Mouse (Mus musculus) hindbrain, embryonic 15.5 days (tissue): ENCODE measurements at regions not wholly inside any gene's neighbourhood (a gene's known extent, or its start where the extent isn't known, plus 50 kb on each side); places are given as distances from the start of the nearest gene placed in this dataset.

Experiments used
- ATAC-seq: fragments of 200-750 bp; cut with Nextera tagmentation; 2 replicates; pipeline ENCODE4 v1.8.0; 2017; ENCODE audit warnings: low read depth, moderate number of reproducible peaks, moderate TSS enrichment; ENCODE audit not compliant: low FRiP score
- H3K27ac ChIP-seq: fragments of 300-500 bp; sonication (generic); replicated peaks from 2 replicates; pipeline ENCODE4 v1.5.1; 2015; ENCODE audit warnings: mild to moderate bottlenecking, inconsistent platforms
- H3K27me3 ChIP-seq: fragments of 300-500 bp; sonication (generic); 2 replicates; pipeline ENCODE4 v1.6.1; 2015; ENCODE audit warnings: control low read depth, inconsistent platforms
- H3K36me3 ChIP-seq: fragments of 300-500 bp; sonication (generic); 2 replicates; pipeline ENCODE4 v1.6.1; 2015; ENCODE audit warnings: control low read depth, inconsistent platforms
- H3K4me1 ChIP-seq: fragments of 300-500 bp; sonication (generic); replicated peaks from 2 replicates; pipeline ENCODE4 v1.6.1; 2015; ENCODE audit warnings: control low read depth, inconsistent platforms
- H3K4me2 ChIP-seq: fragments of 300-500 bp; sonication (generic); 2 replicates; pipeline ENCODE4 v1.6.1; 2015; ENCODE audit warnings: moderate library complexity, mild to moderate bottlenecking, inconsistent platforms
- H3K4me3 ChIP-seq: fragments of 300-500 bp; sonication (generic); 2 replicates; pipeline ENCODE4 v1.5.1; 2015; ENCODE audit warnings: mild to moderate bottlenecking, inconsistent platforms
- H3K9ac ChIP-seq: fragments of 300-500 bp; sonication (generic); 2 replicates; pipeline ENCODE4 v1.6.1; 2015; ENCODE audit warnings: inconsistent platforms
- H3K9me3 ChIP-seq: fragments of 300-500 bp; sonication (generic); 2 replicates; pipeline ENCODE4 v1.6.1; 2016; ENCODE audit warnings: control low read depth, inconsistent platforms
- WGBS: fragments of 180-500 bp; shearing (Covaris S2); methylation state at CpG from one replicate; pipeline ENCODE4 v1.1.7; 2015; 5-methylcytosine and 5-hydroxymethylcytosine counted together

DNA sequence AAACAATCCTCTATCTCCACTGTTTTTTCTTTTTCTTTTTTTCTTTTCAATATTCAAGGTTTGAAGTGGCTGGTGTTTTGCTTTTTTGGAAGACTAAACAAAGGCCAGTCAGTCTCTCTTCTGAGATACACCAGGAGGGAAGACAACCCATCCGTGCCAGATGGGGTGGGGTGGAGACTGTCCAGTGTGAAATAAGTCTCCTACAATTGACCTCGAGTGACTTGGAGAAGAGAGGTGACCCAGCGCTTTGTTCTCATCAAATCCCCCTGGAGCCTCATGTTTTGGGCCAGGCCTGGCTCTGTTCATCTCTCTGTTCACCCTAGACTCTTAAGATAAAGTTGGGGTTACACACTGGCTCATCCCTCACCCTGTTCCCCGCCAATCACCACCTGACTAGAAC is 169.2 kb upstream of the Tbca start:
- Histone ChIP-seq H3K4me1 (0 out of 2 replicates have a peak, but pooled peaks cover 7% of the 10 kb centered on the region), H3K9me3 (no peaks in the 10 kb centered on the region), H3K4me2 (no peak overlapping the region), H3K27me3 (peaks cover 13% of the 10 kb centered on the region), H3K4me3 (no peak overlapping the region), H3K9ac (no peak overlapping the region), H3K27ac (no peak overlapping the region), H3K36me3 (no peaks in the 10 kb centered on the region)
- ATAC-seq, result no peak
- 57% methylated on average over 4 of the region's 4 CpGs for WGBS

DNA sequence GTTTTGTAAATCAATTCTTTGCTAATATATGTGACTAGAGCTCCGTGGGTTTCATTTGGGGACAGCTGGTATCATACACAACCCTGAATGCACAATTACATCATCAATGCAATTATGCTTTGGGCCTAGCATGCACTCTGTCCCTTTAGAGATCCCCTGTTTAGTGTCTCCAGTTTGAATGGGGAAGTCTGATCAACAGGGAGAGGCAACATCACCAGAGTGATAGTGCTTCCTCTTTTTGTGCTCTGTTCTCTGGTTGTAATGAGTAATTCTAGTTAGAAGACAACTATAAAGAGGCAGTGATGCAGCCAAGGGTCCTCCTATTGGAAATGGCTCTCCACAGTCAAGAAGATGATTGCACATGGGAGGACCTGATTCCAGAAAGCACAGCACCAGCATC is 158.7 kb upstream of the Tbca start:
- H3K9me3 ChIP-seq, result no peaks in the 10 kb centered on the region
- no peaks in the 10 kb centered on the region for H3K36me3 ChIP-seq
- H3K4me2 ChIP-seq, result no peak overlapping the region
- no peak overlapping the region for H3K9ac ChIP-seq
- no peak for ATAC-seq
- no peak overlapping the region for H3K4me3 ChIP-seq
- H3K27ac ChIP-seq, result no peak overlapping the region
- peaks cover 3% of the 10 kb centered on the region; the same call in 1 of the 2 replicates for H3K27me3 ChIP-seq
- no peaks in the 10 kb centered on the region for H3K4me1 ChIP-seq
- WGBS, result 43% methylated on average over 1 of the region's 1 CpGs

DNA sequence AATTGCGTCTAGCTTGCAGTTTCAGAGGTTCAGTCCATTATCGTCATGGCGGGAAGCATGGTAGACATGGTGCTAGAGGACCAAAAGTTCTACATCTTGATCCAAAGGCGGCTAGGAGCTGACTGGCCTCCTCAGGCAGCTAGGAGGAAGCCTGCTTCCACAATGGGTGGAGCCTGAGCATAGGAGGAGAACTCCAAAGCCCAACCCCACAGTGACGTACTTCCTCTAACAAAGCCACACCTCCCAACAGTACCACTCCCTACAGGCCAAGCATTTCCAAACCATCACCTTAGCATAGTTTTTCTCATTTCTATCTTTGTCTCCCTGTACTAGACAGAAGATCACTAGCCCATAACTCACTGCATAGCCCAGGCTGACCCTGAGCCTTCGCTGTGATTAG is 158.0 kb upstream of the Tbca start:
- 96% methylated on average over 6 of the region's 6 CpGs for WGBS
- Histone ChIP-seq H3K27ac (no peak overlapping the region), H3K4me2 (no peak overlapping the region), H3K9me3 (no peaks in the 10 kb centered on the region), H3K27me3 (no peaks in the 10 kb centered on the region; the same call in 1 of the 2 replicates), H3K4me1 (no peaks in the 10 kb centered on the region), H3K4me3 (no peak overlapping the region), H3K36me3 (no peaks in the 10 kb centered on the region), H3K9ac (no peak overlapping the region)
- ATAC-seq, result no peak

DNA sequence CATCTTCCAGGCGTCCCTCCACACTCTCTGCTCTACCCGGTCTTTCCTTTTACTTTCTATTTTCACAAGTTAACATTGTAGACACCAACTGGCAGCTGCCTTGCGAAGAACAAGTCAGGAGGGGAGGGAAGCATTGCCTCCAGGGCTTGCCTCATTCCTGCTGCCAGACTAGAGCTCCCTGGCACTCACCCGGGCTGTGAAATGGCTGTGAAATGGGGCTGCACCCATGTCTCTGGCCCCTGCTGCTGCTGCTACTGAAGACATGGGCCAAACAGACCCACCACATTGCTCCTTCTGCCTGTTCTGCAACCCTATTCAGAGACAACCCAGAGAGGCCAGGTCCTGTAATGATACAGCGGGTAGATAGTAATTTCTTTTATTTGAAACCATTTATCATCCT is 156.0 kb upstream of the Tbca start:
- Histone ChIP-seq H3K9me3 (no peaks in the 10 kb centered on the region), H3K27ac (no peak overlapping the region), H3K9ac (no peak overlapping the region), H3K4me3 (no peak overlapping the region), H3K36me3 (no peaks in the 10 kb centered on the region), H3K4me1 (no peaks in the 10 kb centered on the region), H3K4me2 (no peak overlapping the region), H3K27me3 (no peaks in the 10 kb centered on the region; the same call in 1 of the 2 replicates)
- no peak for ATAC-seq
- 58% methylated on average over 5 of the region's 5 CpGs for WGBS

DNA sequence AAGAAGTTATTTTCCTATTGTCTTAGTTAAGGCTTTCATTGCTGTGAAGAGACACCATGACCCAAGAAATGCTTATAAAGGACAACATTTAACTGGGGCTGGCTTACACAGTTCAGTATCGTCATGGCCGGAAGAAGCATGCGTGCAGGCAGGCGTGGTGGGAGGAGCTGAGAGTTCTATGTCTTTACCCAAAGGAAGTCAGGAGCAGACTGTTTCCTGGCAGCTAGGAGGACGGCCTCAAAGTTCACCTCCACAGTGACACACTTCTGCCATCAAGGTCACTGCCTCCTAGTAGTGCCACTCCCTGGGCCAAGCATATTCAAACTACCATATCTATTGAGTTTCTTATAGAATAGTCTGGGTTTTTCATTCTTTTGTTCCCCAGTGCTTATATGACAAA is 148.4 kb upstream of the Tbca start:
- Histone ChIP-seq H3K27me3 (0 out of 2 replicates have a peak, but pooled peaks cover 3% of the 10 kb centered on the region), H3K36me3 (no peaks in the 10 kb centered on the region), H3K27ac (no peak overlapping the region), H3K9me3 (no peaks in the 10 kb centered on the region), H3K4me3 (no peak overlapping the region), H3K4me2 (no peak overlapping the region), H3K4me1 (peaks cover 7% of the 10 kb centered on the region), H3K9ac (no peak overlapping the region)
- 88% methylated on average over 5 of the region's 5 CpGs for WGBS
- no peak for ATAC-seq

DNA sequence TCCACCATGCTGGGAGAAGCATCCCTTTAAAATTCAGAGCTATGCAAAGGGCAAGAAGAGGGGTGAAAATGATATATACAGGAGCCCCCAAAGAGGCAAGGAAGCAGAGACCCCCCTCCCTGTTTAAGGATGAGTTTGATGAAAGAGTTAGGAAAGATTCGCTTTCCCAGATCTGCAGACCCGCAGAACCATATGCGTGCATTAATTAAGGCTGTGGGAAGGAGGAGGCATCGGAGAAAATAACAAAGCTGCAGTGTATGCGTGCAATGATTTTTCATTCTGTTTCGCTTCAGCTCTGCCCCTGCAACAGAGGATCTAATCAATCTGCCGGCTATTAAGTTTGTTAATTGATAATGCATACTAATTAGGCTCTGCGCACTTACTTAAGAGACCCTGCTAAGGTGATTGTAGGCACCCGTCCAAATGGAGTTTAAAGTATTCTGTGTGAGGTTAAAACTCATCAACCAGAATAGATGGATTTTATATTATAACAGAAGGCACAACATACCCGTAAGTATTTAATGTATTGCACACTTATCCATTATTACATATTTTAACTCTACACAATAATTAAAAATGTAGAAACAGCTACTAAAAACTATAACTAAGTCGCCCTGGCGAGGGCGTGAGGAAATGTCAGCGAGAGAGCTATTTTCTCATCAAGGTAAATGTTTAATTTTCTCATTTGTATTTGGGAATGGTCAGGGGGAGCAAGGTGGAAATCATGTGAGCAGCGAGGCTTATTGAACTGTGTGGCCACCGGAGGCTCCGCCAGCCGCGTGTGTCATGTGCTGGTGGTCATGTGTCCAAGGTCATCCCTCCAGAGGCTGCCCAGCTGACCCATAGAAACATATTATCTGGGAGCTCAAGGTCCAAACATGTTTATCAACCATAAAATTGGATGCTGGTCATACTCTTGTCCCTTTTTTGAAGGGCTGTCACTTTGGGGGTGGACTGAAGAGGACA is 143.2 kb upstream of the Tbca start:
- WGBS, result 51% methylated on average over 19 of the region's 19 CpGs
- H3K27ac ChIP-seq, result no peak overlapping the region

DNA sequence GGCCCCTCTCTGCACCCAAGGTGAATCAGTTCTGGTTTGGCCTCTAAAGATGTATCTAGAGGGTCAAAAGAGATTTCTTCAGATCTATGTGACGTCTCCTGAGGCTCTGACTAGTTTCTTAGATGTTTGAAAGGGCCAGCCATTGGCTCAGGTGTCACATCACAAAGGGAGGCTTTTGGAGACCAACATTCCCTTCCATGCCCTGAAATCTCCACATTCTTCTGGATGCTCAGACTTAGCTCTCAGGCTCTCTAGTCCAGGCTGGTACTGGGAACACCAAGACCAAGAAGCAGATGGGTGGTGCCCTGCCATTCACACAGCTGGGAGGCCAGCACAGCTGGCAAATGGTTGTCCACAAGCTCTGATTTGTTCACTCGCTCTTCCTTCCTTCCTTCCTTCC is 142.4 kb upstream of the Tbca start:
- H3K9ac ChIP-seq, result no peak overlapping the region
- 0 out of 2 replicates have a peak, but pooled peaks cover 8% of the 10 kb centered on the region for H3K27me3 ChIP-seq
- no peak overlapping the region for H3K4me2 ChIP-seq
- H3K4me3 ChIP-seq, result no peak overlapping the region
- 81% methylated on average over 2 of the region's 2 CpGs for WGBS
- H3K9me3 ChIP-seq, result no peaks in the 10 kb centered on the region
- no peak for ATAC-seq
- H3K27ac ChIP-seq, result no peak overlapping the region
- peaks cover 9% of the 10 kb centered on the region for H3K4me1 ChIP-seq
- H3K36me3 ChIP-seq, result no peaks in the 10 kb centered on the region

More for the DNA sequence above, 143.2 kb upstream of the Tbca start:
- Histone ChIP-seq H3K4me3 (peak overlapping the region; percentile 17; the same call in 1 of the 2 replicates), H3K36me3 (no peaks in the 10 kb centered on the region), H3K9me3 (no peaks in the 10 kb centered on the region), H3K27me3 (0 out of 2 replicates have a peak, but pooled peaks cover 8% of the 10 kb centered on the region), H3K9ac (no peak overlapping the region; the same call in 1 of the 2 replicates), H3K4me2 (peak overlapping the region; percentile 43), H3K4me1 (peaks cover 9% of the 10 kb centered on the region)
- 0 out of 2 replicates have a peak, but pooled peaks have one; percentile 56 for ATAC-seq

DNA sequence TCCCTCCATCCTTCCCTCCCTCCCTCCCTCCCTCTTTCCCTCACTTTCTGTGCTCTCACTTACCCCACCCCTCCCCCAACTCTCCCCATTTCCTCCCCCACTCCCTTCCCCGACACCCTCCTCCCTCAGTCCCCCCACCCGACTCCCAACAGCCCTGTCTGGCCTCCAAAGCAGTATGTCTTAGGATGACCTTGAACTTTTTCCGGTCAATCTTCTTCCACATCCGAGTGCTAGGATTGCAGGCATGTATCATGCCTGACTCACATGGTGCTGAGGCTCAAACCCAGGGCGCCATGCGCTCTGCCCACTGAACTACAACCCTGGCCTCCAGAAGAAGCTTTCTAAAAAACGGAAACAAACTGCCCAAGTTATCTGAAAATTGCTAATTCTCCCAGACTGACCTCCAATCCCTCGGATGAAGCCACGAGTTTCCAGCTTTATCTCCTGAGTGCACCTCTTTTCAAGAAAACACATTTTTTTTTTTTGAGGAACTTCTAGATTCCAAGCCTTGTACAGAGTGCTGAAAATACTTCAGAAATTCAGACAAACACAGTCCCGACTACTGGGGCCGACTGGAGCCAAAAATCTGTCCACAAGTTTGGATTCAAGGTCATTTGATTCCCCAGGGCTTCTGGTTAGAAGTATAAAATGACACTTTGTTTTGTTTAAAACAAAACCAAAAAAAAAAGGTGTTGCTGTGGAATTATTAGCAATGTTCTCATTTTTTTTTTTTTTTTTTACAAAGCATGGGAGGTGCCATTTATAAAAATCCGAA is 141.7 kb upstream of the Tbca start:
- Histone ChIP-seq H3K9ac (no peak overlapping the region), H3K4me3 (no peak overlapping the region), H3K4me2 (no peak overlapping the region), H3K36me3 (no peaks in the 10 kb centered on the region), H3K9me3 (no peaks in the 10 kb centered on the region), H3K27me3 (0 out of 2 replicates have a peak, but pooled peaks cover 8% of the 10 kb centered on the region), H3K4me1 (peaks cover 9% of the 10 kb centered on the region), H3K27ac (no peak overlapping the region)
- 76% methylated on average over 12 of the region's 12 CpGs for WGBS
- ATAC-seq, result no peak

DNA sequence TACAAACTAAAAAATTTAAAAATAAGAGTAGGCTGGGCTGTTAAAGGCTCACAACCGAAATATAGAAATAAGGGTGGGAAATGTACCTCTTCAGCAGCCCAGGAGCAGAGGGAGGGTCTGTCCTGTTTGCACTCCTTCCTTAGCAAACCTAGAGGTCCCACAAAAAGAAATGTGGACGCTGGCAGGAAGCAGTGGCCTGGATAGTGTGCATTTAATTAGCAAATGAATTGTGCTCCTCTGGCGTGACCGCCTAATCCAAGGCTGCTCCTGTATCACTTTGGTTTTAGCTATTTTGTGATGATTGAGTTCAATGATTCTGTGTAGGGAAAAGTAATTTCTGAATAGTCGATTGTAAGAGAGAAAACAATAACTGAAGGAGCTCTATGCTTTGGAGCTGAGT is 141.1 kb upstream of the Tbca start:
- no peak for ATAC-seq
- H3K27ac ChIP-seq, result no peak overlapping the region
- H3K4me3 ChIP-seq, result no peak overlapping the region
- H3K27me3 ChIP-seq, result 0 out of 2 replicates have a peak, but pooled peaks cover 8% of the 10 kb centered on the region
- 35% methylated on average over 5 of the region's 5 CpGs for WGBS
- H3K9ac ChIP-seq, result no peak overlapping the region
- no peaks in the 10 kb centered on the region for H3K9me3 ChIP-seq
- no peaks in the 10 kb centered on the region for H3K36me3 ChIP-seq
- H3K4me2 ChIP-seq, result no peak overlapping the region
- H3K4me1 ChIP-seq, result peaks cover 9% of the 10 kb centered on the region

DNA sequence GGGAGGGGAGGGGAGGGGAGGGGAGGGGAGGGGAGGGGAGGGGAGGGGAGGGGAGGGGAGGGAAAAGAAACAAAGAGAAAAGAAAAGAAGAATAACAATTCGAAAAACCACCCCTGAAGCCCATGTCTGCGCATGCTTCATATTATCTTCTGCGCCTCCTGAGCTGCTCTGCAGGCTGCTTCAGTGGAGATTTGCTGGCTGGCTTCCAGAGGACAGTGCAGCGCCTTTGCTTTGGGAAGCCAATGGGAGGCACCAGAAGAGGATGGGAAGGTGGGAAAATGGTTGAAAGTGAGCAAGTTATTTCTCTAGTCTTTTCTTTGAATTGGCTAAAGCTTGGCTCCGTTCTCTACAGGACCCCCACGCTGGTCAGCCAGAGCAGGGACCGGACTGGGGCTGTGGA is 137.8 kb upstream of the Tbca start:
- no peaks in the 10 kb centered on the region for H3K36me3 ChIP-seq
- WGBS, result 60% methylated on average over 7 of the region's 7 CpGs
- no peaks in the 10 kb centered on the region for H3K4me1 ChIP-seq
- H3K27ac ChIP-seq, result no peak overlapping the region
- H3K9ac ChIP-seq, result no peak overlapping the region
- no peak for ATAC-seq
- no peak overlapping the region for H3K4me2 ChIP-seq
- H3K27me3 ChIP-seq, result 0 out of 2 replicates have a peak, but pooled peaks cover 5% of the 10 kb centered on the region
- no peak overlapping the region for H3K4me3 ChIP-seq
- H3K9me3 ChIP-seq, result no peaks in the 10 kb centered on the region

DNA sequence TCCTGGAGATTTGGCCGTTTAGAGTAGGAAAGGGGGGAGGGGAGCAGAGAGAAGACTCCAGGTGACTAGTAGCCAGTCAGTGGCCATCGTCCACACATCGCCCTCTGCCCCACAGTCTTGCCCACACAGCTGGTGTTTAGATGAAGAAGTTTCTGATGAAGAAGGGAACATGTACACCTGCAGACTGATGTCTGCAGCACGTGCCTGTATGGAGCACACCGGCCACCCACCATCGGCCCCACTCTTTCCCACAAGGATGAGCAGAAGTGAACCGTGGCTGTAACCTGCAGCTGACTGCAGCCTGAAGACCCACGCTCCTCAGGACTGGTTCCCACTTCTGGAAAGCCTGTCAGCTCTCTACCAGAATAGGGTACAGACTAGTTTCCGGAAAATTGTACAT is 121.1 kb upstream of the Tbca start:
- Histone ChIP-seq H3K36me3 (no peaks in the 10 kb centered on the region), H3K27ac (no peak overlapping the region), H3K9me3 (no peaks in the 10 kb centered on the region), H3K4me2 (no peak overlapping the region), H3K9ac (no peak overlapping the region), H3K4me1 (no peaks in the 10 kb centered on the region), H3K4me3 (no peak overlapping the region), H3K27me3 (peaks cover 5% of the 10 kb centered on the region; the same call in 1 of the 2 replicates)
- 84% methylated on average over 9 of the region's 9 CpGs for WGBS
- no peak for ATAC-seq

DNA sequence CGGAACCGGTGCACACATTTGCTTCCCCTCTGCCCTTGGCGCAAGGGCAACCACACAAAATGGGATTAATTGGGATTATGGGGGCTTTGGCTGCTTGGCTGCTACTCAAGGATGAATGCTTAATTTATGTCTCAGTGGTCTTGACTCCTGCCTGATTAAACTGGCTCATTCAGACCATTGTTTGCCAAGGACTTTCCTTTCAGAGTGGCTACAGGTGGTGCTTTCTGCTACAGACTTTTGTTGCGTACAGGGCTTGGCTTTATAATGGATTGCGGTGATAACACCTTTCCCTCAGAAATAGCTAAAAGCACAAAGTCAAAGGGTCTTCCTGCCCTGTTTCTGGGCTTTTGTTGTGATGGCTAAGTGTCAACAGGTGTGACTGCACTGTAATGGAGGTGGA is 120.4 kb upstream of the Tbca start:
- Histone ChIP-seq H3K27ac (no peak overlapping the region), H3K4me2 (no peak overlapping the region), H3K4me1 (no peaks in the 10 kb centered on the region), H3K4me3 (no peak overlapping the region), H3K9me3 (no peaks in the 10 kb centered on the region), H3K36me3 (no peaks in the 10 kb centered on the region), H3K27me3 (peaks cover 5% of the 10 kb centered on the region; the same call in 1 of the 2 replicates), H3K9ac (no peak overlapping the region)
- WGBS, result 64% methylated on average over 5 of the region's 5 CpGs
- ATAC-seq, result no peak
